Mouse (Mus musculus): Measurements from ENCODE around the gene Hist1h4h.
"Not testable (repeated sequence)": the region's sequence is repeated elsewhere in the genome, so short reads cannot be mapped to it uniquely, and the experiment has no call there.

The Hist1h4h gene

GRCm38 (mm10) chr13:23554925-23555838 lies 24.3 kb downstream of the Hist1h4h start:
- DNase-seq (ENCODE audit: low read depth, low spot score) = no peak

DNA sequence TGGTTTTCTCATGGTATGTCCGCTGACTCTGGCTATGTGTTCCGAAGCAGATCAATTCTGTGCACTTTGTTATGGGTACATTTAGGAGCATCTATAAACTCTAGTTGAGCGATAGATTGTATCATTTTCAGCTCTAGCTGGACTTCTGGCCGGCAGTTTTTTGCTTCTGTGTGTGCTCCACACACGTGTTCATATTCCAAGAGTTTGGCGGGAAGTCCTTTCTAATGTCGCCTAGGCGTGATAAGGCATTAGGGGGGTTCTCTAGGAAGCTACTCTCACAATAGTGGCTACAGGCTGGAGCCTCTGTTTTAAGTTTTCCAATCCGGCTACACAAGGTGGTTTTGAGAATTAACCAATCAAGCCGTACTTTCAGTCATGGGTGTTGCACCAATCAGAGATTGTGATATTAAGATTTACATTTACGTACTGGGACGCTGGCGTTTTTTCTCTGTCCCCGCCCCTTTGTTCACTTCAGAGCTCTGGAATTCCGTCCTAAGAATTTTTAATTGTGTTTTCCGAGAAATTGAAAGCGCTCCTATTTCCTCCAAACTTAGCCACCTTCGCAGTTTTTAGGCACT lies 25.1 kb downstream of the Hist1h4h start:
- DNase-seq (ENCODE audit: low read depth, low spot score) = no peak

GRCm38 (mm10) chr13:23556906-23557305 lies 26.1 kb downstream of the Hist1h4h start:
- no peak for DNase-seq (ENCODE audit: low read depth, low spot score)

DNA sequence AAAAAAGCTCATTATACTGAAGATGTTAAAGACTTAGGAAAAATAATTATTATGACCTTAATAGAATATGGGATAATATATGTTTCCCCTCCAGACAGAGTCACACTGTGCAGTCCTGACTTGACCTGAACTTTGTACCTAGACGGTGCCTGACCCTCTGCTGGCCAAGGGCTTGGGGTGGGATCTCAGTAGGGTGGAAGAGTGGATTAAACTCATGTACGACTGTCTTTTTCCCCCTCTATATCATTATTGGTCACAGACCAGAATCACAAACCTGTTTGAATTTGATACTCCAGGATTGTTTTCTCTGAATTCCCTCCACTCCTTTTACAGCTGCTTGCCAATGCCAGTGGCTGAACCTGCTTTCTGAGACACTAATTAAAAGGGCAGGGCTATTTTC lies 29.8 kb downstream of the Hist1h4h start:
- not testable (repeated sequence) for DNase-seq (ENCODE audit: low read depth, low spot score)

DNA sequence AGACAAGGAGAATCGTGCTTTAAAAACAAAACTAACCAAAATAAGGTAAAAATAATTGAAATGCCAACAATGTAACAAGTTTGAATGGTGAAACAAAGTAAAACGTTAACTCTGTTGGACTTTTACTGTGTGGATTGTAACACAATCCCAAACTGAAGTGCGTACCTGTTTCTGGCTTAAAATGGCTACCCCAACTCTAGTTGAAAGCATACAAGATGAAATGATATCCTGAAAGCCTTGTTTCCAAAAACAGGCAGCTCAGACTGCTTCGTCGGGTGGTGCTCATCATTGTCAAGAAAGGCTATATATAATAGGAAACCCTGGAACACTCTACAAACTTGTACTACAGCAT lies 30.7 kb downstream of the Hist1h4h start:
- not testable (repeated sequence) for DNase-seq (ENCODE audit: low read depth, low spot score)

GRCm38 (mm10) chr13:23561883-23562659 lies 31.2 kb downstream of the Hist1h4h start, which contains the start of gene Hist1h3e:
Hist1h3e (minus strand) TSS chr13:23562369.
- DNase-seq (ENCODE audit: low read depth, low spot score) = not testable (repeated sequence)

DNA sequence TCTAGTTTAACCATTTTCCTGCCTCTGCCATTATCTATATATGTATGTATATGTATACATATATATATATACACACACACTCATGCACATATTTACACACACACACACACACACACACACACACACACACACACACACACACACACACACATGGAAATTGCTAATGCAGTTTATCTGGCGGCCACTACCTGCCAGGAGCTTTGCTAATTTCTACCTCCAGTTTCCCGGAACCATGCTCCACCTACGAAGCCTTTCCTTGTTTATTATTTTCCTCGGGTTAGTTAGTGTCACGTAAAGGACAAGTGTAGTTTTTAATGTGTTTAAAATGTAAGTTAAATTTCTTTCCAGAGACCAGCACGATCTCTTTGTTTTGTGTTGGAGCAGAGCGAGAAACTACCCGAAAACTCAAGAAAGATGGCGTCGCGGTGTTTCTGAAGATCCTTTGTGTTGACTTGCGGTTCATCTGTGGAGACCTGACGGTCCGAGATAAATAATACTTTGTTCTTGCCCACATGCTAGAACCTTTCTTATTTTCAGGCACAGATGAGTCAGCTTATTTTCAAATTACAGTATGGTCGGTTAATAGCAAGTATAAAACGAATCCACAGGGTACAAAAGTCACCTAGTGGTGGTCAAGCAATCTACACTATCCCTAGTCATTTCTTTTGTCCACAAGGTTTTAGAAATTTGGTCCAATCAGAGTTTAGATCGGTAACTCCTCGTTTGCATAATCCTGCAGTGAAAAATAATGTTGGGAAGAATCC lies 32.0 kb downstream of the Hist1h4h start:
- DNase-seq (ENCODE audit: low read depth, low spot score) = no peak

DNA sequence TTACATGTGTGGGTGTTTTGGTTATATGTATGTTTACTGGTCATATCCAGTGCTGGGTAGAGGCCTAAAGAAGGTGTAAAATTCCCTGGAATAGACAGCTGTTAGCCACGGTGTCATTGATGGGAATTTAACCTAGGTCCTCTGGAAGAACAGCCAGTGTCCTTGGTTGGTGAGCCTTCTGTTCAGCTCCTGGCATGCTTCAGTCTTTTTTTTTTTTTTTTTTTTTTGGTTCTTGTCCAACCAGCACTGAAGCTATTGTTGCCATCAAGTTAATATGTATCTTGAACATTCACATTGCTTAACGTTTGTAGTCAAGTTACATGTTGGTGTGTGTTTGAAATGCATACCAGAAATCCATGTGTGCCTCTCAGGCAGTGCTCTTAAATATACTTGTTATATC lies 33.6 kb downstream of the Hist1h4h start:
- no peak for DNase-seq (ENCODE audit: low read depth, low spot score)

- DNase-seq (ENCODE audit: low read depth, low spot score) = not testable (repeated sequence)
These were observed 39.6 kb downstream of the Hist1h4h start for GRCm38 (mm10) chr13:23570261-23571021.

GRCm38 (mm10) chr13:23571022-23571503 lies 40.2 kb downstream of the Hist1h4h start, which contains the start of the genes Hist1h2ae and Hist1h2bg:
Hist1h2ae (minus strand) TSS chr13:23571220.
Hist1h2bg (plus strand) TSS chr13:23571396.
- no peak for DNase-seq (ENCODE audit: low read depth, low spot score)

GRCm38 (mm10) chr13:23571504-23572217 lies 40.8 kb downstream of the Hist1h4h start:
- not testable (repeated sequence) for DNase-seq (ENCODE audit: low read depth, low spot score)

DNA sequence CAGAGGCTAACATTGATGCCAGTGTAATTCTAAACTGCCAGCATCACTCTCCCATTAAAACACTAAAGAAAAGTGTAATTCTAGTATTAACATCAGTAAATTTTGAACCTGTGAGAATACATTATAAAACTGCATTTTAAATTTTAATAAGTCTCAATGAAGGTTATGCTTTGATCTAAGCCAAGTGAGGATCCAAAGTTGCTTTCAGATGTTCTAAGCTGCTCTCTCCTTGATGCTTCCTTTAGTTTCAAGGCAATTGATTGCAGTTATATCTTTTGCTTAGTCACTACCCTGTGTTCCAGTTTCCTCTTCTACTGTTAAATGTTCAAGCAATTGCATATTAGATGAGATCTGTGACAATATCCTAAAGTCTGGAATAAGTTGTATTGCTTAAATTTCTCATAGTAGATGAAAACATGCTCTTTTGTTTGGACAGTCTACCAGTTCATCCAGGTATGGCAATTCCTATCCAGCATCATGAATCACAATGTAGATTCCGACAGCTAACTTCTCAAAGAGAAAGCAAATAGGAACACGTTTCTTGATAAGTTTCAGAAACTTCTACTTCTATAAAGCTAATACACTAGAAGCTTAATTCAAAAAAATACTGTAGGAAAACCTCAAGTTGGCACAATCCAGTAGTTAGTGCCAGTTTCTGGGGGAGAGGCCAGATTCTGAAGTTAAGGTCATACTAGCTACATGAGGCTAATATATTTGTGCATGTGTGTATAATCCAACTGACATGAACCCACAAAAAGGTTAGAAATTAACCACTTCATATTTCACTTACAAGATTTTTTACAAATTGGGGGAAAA lies 41.6 kb downstream of the Hist1h4h start:
- no peak for DNase-seq (ENCODE audit: low read depth, low spot score)

- not testable (repeated sequence) for DNase-seq (ENCODE audit: low read depth, low spot score)
These were observed 42.4 kb downstream of the Hist1h4h start for GRCm38 (mm10) chr13:23573034-23573897.

- not testable (repeated sequence) for DNase-seq (ENCODE audit: low read depth, low spot score)
These were observed 43.2 kb downstream of the Hist1h4h start, which contains the start of the genes Hist1h2bf and Hist1h2ad for GRCm38 (mm10) chr13:23573898-23574524. Hist1h2bf (minus strand) TSS chr13:23574196. Hist1h2ad (plus strand) TSS chr13:23574381.

DNA sequence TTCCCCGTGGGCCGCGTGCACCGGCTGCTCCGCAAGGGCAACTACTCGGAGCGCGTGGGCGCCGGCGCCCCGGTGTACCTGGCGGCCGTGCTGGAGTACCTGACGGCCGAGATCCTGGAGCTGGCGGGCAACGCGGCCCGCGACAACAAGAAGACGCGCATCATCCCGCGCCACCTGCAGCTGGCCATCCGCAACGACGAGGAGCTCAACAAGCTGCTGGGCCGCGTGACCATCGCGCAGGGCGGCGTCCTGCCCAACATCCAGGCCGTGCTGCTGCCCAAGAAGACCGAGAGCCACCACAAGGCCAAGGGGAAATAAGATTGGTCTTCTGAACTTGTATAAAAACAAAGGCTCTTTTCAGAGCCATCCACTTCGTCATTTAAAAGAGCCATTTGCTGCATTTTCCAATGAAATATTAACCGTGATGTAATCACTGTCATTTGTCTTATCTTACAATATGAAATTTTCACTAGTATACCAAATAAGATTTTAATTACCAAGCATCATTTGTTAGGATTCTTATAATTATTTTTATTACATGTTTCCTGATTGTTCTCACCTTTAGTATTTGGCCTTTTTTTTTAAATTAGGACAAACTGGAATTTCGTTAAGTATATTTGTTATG lies 43.8 kb downstream of the Hist1h4h start:
- DNase-seq (ENCODE audit: low read depth, low spot score) = not testable (repeated sequence)

GRCm38 (mm10) chr13:23575271-23575851 lies 44.5 kb downstream of the Hist1h4h start, which contains the start of gene Hist1h3d:
Hist1h3d (plus strand) TSS chr13:23575763.
- DNase-seq (ENCODE audit: low read depth, low spot score) = no peak

All from WW6 (cell line).